Mouse (Mus musculus): ENCODE data around the gene Ppargc1a.

Ppargc1a gene

DNA sequence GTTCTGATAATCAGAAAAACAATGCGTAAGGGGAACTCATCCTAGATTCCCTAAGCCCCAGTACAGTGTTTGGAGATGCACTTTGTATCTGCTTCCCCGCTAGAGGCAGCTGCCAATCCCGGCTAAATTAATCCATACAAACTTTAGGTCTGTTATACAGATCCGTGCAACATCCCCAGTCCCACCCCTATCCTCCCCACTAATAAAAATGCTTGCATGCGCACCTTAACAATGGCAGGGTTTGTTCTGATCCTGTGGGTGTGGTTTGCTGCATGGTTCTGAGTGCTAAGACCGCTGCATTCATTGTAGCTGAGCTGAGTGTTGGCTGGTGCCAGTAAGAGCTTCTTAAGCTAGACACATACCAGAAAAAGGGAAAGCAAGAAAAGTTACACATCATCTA is 72.1 kb downstream of the Ppargc1a start:
- WGBS = 62% methylated on average over 6 of the region's 6 CpGs

DNA sequence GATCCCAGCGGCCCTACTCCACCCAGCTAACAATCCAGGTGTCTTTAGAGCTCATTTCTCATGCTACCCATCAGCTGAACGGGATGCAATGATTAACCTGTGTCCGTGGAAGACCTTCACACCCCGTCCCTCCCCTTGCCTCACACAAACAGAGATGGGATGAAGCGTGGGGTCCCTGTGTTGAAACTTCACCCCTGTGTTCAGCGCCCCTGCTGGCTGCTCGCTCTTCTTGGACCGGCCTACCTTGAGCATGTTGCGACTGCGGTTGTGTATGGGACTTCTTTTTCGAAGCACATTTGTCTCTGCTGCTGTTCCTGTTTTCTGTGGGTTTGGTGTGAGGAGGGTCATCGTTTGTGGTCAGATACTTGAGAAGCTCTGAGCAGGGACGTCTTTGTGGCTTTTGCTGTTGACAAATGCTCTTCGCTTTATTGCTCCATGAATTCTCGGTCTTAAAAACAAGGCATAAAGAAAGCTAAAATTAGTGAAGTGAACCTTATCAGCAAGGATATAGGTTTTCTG is 73.1 kb downstream of the Ppargc1a start:
- WGBS = 88% methylated on average over 15 of the region's 15 CpGs

DNA sequence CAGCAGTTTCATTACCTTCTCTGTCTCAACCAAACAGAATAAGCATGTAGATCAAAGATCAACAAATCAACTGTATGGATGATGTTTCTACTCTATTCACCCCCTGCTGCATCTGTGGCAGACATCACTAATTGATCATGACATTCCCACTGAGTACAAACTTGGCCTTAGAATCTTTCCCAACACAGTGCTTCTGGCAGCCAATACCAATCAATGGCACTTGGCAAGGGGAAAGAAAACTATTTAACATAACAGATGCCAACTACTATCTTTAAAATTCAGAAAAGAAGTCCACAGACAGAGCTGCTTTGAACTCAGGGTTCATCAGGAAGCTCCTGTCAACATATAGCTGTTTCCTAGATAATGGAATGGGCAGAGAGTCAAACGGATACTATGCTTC is 83.8 kb downstream of the Ppargc1a start:
- WGBS = 65% methylated on average over 1 of the region's 1 CpGs

DNA sequence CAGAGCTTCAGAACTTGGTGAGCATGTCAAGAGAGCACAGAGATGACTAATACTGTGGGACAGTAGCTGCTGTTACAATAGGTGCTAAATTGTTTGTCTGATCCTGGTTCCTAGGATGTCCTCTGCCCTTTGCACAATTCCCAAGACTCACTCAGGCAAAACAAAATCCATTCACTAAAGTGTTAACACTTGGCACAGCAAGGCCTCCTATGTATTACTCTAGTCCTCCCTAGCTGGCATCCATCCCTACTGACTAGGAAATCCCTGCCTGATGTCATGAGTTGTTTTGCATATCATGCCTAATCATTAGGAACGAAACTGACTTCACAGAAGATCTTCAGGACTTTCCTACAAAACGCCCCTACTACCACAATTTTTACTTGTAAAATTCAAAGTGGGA is 88.1 kb downstream of the Ppargc1a start:
- WGBS = 65% methylated on average over 2 of the region's 2 CpGs

DNA sequence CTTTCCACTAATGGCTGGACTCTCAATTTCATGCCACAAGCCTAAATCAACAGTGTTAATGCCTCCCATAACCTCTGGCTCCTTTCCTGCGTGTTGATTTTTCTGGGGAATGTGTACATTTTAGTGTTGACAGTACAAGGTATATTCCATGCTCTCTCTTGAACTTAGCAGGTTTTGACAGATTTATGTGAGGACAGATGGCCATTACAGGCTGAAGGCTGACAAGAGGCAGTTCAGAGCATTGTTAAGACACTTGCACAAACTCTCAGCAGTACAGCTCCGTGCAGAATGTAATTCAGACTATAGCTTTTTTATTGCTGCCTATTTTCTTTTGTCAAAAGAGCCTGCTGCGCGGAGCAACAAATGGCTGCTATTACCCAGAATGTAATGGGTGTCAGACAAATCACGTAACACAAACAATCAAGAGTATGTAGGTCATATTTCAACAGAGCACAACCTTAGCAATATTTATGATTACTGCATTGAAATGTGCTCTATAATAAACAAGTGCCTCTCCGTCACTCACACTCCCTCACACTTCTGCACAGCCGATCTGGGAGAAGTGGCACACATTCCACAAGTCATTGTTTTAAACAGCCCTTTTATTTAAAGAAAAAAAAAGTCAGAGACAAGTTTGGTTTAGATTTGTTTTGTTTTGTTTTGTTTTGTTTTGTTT is 89.1 kb downstream of the Ppargc1a start:
- WGBS = 74% methylated on average over 7 of the region's 7 CpGs

DNA sequence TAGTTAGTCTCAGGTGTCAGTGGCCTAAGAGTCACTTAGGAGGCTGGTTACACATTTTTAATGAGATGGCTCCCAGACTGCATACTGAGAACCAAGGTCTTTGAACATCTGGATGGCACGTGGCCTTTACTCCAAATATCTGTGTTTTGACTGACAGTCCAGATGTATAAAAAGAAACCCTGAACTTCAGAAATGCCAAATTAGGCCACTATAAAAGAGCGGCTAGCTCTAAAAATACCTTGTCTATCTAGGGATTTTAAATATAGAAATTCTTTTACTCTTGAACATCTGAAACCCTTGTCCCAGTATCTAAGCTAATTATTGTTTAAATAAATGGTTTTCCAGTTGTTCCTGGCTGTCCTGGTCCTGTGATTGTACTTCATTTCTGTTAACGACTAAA is 90.4 kb downstream of the Ppargc1a start:
- WGBS = 74% methylated on average over 3 of the region's 3 CpGs

DNA sequence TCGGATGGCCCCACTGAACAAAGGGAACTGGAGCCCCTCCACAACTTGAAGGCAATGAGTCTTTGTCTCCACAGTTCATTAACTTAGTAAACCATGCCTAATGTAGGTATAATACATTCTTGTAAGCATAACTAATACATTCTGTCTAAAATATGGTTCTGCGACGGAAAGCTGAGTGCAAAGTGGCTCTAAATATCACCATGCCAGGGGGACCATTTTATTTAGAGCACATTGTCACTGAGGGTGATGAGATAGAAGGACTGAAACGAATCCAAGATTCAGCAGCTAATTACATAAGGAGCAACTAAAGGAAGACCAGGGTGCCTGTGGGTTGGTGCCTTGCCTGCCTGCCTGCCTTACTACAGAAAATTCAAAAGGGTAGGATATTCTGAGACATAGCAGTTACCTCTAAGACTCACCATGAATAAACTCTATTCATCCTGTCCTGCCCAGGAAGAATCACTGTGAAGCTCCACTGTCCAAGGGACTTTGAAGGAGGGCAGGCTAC is 92.4 kb downstream of the Ppargc1a start:
- WGBS = 74% methylated on average over 4 of the region's 4 CpGs

DNA sequence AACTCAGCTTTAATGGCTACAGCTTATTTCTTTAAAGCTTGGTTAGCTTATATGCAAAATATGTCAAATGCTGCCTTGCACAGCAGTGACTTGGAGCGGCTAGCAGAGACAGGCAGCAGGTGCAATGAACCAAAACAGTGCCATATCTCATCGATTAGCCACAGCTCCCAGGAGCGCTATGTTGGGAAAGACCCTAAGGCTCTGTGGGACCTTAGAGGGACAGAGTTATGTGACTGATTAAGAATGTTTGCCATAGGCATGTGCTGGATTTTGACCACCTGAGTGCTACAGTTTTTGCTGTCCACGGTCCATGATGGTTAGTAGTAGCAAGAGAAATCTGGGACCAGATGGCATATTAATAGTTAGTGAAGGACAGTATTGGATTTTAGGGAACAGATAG is 95.9 kb downstream of the Ppargc1a start:
- 92% methylated on average over 4 of the region's 4 CpGs for WGBS

DNA sequence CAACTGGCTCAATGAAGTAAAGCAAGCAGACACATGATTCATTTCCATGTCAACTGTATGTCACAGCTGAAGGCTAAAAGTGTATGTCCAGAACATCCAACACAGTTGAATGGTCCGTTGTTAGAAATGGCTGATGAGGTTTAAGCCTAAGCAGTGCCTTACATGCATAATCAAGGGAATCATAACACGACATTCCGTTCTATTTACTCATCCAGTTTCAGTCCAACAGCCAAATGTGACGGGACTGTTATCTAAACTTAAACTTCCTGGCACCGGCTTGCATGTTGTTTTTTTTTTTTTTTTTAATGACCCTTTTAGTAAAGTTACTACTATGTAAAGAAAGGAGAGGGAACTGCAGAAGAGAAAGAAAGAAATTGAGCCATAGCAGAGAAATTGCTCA is 101.5 kb downstream of the Ppargc1a start:
- 74% methylated on average over 5 of the region's 5 CpGs for WGBS

DNA sequence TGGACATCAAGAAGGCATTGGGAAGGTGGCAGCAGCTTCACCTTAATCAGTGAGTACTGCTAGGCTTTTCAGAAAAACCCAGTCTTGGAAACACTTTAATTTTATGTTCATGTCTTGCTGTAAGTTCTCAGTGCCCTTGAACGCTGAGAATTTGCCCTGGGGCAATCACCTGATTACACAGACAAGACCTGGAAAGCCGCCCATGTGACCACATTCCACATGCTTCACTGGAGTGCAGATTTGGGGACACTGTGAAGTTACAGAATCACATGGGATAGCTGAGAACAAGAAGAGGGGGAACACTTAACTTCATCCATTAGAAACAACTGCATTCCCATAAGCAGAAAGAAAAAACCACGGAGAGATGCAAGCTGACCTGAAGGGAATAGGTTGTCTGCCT is 115.5 kb downstream of the Ppargc1a start:
- WGBS = 66% methylated on average over 3 of the region's 3 CpGs

DNA sequence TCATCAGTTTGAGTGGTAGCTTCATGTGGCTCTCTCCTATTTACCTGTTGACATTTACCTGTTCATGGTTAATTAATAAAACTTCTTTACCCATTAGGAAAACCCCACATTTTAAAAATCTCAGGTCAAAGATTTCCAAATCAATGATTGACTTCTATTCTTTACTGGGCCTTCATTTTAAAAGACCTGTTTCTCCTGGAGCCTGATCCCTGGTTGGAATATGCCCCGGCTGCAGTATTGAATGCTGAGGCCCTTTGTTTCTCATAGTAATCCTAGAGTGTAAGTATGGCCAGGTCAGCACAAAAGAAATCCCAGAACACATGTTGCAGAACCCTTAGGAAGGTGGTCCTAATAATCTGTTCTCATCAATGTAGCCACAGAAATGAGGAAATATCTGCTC is 119.9 kb downstream of the Ppargc1a start:
- 88% methylated on average over 1 of the region's 1 CpGs for WGBS

DNA sequence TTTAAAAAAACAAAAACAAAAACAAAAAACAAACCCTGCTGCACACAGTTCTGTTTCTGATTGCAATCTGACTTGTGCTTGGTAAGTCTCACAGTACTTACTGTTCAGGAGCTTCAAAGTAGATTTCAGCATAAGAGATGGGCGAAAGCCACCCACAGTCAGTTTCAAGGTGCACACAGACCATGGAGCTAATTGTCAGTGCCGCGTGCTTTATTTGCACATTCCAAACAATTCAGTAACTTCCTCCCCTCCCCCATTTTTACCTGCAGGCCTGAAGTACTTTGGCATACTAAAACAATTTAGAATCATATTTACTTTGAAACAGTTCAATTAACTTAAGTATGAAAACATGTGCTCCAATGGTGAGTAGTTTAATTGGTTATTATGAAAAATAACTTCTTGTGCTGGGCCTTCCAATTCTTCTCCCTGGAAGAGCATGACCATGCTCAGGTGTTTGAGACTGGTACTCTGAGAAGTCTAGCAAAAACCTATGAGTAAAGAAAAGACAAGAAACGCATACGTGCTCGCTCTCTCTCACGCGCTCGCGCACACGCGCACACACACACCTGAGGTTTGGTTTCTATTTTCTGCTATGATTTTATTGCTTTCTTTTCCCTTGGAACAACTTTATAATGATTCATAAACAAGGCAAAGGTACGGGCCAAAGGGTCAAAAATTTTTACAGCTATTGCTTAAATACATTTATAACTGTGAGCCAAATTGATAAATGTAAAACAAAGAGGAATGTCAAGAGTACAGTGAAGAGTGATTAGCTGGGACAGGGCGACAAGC is 121.0 kb downstream of the Ppargc1a start:
- WGBS = 96% methylated on average over 14 of the region's 14 CpGs

DNA sequence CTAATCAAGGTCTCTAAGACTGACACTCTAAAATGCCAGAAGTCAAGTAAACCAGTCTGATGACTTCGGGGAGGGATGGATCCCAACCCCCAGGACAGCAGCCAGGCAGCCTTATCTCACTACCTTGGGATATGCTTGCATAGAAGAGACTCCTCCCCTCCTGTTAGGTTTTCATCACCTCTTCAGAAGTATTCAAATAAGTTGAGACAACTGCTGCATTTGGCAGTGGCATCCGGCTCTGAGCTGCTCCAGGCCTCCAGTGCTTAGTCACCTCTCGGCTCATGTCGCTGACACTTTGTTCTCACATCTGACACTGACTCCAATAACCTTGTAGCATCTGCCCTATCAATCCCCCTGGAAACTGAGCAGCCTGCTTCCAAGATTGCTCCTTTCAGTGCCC is 127.8 kb downstream of the Ppargc1a start:
- WGBS = 44% methylated on average over 4 of the region's 4 CpGs

DNA sequence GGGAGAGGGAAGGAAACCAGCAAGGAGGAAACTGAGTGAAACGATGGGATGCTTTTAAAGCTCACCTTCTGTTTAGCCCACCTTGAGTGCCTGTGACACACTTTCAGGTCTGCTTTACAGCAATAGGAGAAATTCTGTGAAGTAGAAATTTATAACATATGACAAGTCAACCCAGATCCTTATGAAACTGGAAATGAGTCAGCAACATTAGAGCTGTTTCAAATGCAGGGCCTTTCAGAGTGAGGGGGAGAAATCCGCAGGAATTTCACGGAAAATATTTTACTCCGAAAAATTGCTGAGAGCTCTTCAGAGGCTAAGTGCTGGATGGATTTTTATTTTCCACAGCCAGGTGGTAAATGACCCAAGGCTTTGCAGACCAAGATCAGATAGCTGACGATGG is 133.6 kb downstream of the Ppargc1a start:
- WGBS = 58% methylated on average over 5 of the region's 5 CpGs

DNA sequence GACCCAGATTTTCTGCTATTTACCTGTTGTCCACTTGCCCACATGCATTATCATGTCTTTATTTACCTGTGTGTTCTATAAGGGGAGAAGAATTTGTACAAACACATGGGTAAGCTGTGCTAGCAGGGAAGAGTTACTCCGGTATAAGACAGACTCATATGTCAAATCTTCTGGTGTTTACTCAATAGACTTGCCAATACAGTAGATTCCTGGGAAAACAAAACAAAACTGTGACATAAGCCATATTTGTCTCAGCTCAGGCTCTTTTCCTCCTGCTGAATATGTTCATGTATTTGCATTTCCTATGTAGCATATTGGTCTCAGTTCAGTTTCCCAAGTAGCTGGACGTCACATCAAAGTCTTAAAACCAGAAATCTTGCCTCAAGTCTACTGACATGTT is 135.0 kb downstream of the Ppargc1a start:
- 88% methylated on average over 2 of the region's 2 CpGs for WGBS

DNA sequence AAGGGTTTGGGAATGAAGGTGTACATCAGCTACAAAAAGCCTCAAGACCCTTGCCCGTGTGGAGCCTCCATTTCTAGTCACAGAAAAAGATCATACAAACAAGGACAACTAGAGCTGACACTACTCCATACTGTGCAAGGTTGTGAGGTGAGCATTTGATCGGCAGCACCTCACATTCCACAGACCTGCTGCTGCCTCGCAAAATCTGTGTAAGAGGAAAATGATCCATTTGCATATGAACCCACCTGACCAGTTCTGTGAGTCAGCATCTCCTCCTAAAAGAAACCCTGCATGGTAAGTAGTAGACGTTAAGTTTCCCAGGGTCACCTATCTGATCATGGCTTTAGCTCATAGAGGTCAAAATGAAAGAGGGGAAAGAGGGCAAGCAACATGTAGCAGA is 135.5 kb downstream of the Ppargc1a start:
- 75% methylated on average over 4 of the region's 4 CpGs for WGBS

DNA sequence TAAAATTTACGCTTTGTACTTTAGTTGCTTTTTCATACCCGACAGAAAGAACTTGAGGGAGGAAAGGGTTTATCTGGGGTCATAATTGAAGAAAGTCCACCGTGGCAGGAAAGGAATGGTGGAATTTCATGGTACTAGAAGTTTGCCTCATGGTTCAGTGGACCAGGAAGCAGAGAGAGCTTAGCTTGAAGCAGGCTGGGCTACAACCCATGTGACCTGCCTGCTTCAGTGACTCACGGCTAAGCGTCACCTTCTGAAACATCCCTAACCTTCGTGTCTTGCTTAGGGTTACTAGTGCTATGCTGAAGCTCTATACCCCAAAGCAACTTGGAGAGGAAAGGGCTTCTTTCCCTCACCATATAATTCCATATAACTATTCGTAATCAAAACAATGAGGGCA is 151.1 kb downstream of the Ppargc1a start:
- 88% methylated on average over 7 of the region's 7 CpGs for WGBS

DNA sequence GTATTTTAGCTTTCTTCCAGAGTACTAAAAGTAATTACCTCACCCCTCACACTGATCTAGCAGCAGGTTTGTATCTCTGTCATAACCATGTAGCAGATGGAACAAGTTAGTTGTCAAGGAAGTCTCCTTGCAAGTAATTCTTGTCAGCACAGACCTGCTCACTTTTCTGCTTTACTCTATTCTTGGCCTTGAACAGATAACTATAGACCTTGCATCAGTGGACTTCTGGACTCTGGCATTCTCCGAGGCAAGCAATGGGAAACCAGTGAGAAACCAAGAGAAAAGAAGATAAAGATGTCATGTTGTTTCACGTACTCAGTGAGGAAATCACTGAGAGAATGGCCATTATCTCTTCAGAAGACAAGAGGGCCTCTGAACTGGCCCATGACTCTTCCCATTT is 152.1 kb downstream of the Ppargc1a start:
- 84% methylated on average over 2 of the region's 2 CpGs for WGBS

DNA sequence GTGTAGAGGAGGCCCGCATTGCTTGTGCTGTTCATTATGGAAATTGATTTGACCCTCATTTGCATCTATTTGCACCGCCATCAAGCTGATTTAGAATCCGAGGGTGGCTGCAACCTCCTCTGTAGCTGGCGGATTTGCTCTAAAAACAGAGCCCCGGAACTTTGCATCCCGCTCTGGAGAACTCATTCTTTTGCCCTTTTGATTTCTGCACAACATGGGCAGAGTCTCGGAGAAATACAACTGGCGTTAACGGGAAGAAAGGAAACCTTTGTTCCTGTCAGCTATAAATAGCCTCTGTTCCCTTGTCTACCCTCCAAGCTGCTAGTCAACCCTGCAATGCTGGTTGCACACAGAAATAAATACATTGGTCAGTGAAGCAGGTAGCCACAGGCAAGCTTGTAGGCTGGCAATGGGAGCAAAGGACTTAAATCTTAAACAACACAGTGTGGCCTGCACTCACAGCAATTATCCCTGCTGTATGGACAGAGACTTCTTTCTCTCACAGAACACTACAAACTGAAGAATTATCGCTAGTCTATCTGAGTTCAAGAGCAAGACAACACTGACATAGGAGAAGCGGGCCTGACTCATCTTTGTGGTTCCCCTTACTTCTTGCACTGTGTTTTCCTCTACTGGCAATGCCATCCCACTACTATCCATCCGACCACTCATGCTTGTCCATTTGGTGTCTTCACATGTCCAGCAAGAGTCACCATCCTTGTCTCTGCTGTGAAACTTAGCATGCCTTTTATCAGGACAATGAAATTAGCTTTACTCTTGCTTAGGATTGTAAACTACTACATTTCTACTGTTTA is 155.0 kb downstream of the Ppargc1a start:
- 41% methylated on average over 12 of the region's 12 CpGs for WGBS

DNA sequence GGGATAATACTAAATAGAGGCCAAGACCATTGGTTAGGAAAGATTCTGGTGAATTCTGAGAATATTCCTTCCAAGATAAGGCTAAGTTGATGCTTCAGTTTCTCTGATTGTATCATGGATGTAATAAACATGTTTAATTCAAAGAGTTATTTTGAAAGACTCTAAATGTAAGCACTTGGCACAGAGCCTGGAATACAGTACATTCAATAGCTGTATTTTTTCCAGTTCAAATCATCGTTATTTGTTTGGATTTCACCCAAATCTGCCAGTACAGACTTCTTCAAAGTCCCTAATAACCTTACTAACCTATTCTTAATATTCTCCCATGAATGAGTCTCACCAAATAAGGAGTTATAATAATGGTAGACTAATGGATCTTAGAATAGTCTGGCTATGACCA is 157.5 kb downstream of the Ppargc1a start:
- WGBS = 46% methylated on average over 1 of the region's 1 CpGs

DNA sequence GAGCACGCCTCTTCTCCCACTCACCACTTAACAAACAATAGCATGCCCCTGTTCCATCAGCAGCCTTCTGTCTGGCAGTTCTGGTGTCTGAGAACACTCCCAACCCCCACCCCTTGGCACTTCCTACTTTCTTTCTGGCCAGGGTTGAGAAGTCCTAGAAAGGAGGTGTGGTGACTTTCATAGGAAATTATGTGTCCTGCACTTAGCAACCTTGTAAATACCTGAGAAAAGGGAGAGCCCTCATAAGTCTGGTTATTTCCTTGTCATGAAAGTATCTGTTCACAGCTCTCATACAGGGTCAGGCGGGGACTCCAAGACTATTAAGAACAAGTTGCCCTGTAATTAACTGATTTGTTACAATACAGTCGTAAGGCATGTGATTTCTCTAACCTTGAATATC is 161.1 kb downstream of the Ppargc1a start:
- WGBS = 73% methylated on average over 3 of the region's 3 CpGs

Measured in cerebral cortex, adult 2 months (tissue).